Mouse (Mus musculus): ENCODE measurements around the gene Aspg.

- TF ChIP-seq CTCF (conservative IDR thresholded peaks at IDR 0.05; ENCODE audit: low read length): no peak
- TF ChIP-seq POU5F1 (IDR thresholded peaks at IDR 0.05; ENCODE audit: borderline replicate concordance, low read length): no peak
- no peak for TF ChIP-seq NANOG (IDR thresholded peaks at IDR 0.05; ENCODE audit: borderline replicate concordance, low read length)
Observed at GRCm38 (mm10) chr12:112086250-112086649, 20.2 kb upstream of the Aspg start.

Measured in E14TG2a.4 (cell line).